Comparison of ENCODE assay signal across 17 mouse cellular contexts in the genomic region with DNA sequence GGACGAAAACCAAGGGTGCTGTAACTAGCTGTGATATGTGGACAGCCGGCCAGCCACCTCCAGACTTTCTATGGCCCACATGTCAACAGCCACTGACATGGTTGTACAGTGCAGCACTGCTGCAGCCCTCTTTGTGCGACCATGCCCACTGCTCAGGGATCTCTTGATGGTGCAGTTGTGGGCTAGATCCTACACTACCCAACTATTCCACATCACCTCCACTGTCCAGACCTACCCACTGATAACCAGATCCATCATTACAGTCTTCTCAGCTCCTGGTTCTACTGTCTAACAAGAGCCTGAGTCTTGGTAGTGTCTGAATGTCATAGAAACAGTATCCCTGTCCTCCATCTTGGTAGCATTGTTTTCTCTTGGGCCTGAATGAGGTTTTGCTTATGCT.
DNase-seq lines count a peak whose midpoint lies in the region; ATAC-seq and TF ChIP-seq lines count a peak whose summit lies in the region.
"Had no signal": no experiment of that assay in that cellular context is flagged by ENCODE, and none has a peak within 500 bp of the region (broad histone marks: within the 10 kb centered on the region; RNA-seq: fewer than 3 reads in every experiment).

No protein-coding gene starts in this region.

- no peak for TF ChIP-seq CTCF in midbrain, postnatal 0 days (IDR thresholded peaks at IDR 0.05)

- no peaks in the 10 kb centered on the region for H3K36me3 ChIP-seq in kidney, embryonic 15.5 days
- H3K36me3 ChIP-seq in forebrain, embryonic 14.5 days (ENCODE audit: control insufficient read depth, insufficient read depth, low read length): no peaks in the 10 kb centered on the region
- H3K36me3 ChIP-seq in forebrain, embryonic 16.5 days (ENCODE audit: control insufficient read depth, insufficient read depth): no peaks in the 10 kb centered on the region
- H3K36me3 ChIP-seq in midbrain, postnatal 0 days (ENCODE audit: insufficient read depth, low read length): no peaks in the 10 kb centered on the region
- H3K36me3 ChIP-seq: embryonic facial prominence, embryonic 15.5 days; heart, embryonic 15.5 days; limb, embryonic 15.5 days; liver, embryonic 15.5 days had no signal

- no peak for DNase-seq in kidney, postnatal 10 days
- DNase-seq in forebrain, embryonic 14.5 days (ENCODE audit: low spot score): no peak
- DNase-seq in midbrain, postnatal 0 days (ENCODE audit: low spot score): no peak
- no peak for DNase-seq in testis, postnatal 10 days (ENCODE audit: low spot score)
- DNase-seq in adrenal gland, adult 18-20 months (ENCODE audit: low spot score in 2 of 2): no peak
- DNase-seq: adrenal gland, adult 2 months; cerebellum, adult 9-10 months; gastrocnemius, postnatal 36 days; heart, postnatal 4 days; lung, postnatal 10 days had no signal

- H3K4me1 ChIP-seq in kidney, embryonic 15.5 days: peaks cover 7% of the 10 kb centered on the region; the same call in 1 of the 2 replicates
- peaks cover 10% of the 10 kb centered on the region for H3K4me1 ChIP-seq in forebrain, embryonic 14.5 days (ENCODE audit: control insufficient read depth, insufficient read depth, low read length)
- peaks cover 8% of the 10 kb centered on the region for H3K4me1 ChIP-seq in forebrain, embryonic 16.5 days (replicated peaks; ENCODE audit: control insufficient read depth, insufficient read depth, low read length)
- peaks cover 19% of the 10 kb centered on the region for H3K4me1 ChIP-seq in midbrain, postnatal 0 days (ENCODE audit: insufficient read depth, low read length)
- H3K4me1 ChIP-seq: embryonic facial prominence, embryonic 15.5 days; heart, embryonic 15.5 days; limb, embryonic 15.5 days had no signal

- no peaks in the 10 kb centered on the region for H3K9me3 ChIP-seq in kidney, embryonic 15.5 days (replicated peaks)
- H3K9me3 ChIP-seq in forebrain, embryonic 14.5 days (replicated peaks; ENCODE audit: control insufficient read depth, low read length): no peaks in the 10 kb centered on the region
- H3K9me3 ChIP-seq in forebrain, embryonic 16.5 days (ENCODE audit: control insufficient read depth, low read length): no peaks in the 10 kb centered on the region
- no peaks in the 10 kb centered on the region for H3K9me3 ChIP-seq in midbrain, postnatal 0 days (ENCODE audit: low read length)
- H3K9me3 ChIP-seq: embryonic facial prominence, embryonic 15.5 days; heart, embryonic 15.5 days; limb, embryonic 15.5 days; liver, embryonic 15.5 days had no signal

- WGBS in kidney, embryonic 15.5 days: 74% methylated on average over 3 of the region's 3 CpGs
- WGBS in forebrain, embryonic 14.5 days: 89% methylated on average over 3 of the region's 3 CpGs
- WGBS in forebrain, embryonic 16.5 days: 85% methylated on average over 3 of the region's 3 CpGs
- WGBS in midbrain, postnatal 0 days: 95% methylated on average over 3 of the region's 3 CpGs

- ATAC-seq in kidney, embryonic 15.5 days (replicated peaks; ENCODE audit: low FRiP score): 0 out of 2 replicates have a peak, but pooled peaks have one; percentile 19
- ATAC-seq in forebrain, embryonic 14.5 days: peak; percentile 19; the same call in 1 of the 2 replicates
- peak; percentile 14 for ATAC-seq in forebrain, embryonic 16.5 days
- peak; percentile 28; the same call in 1 of the 2 replicates for ATAC-seq in midbrain, postnatal 0 days (ENCODE audit: low FRiP score)
- ATAC-seq: intestine, embryonic 16.5 days had no signal

- H3K27me3 ChIP-seq in kidney, embryonic 15.5 days: no peaks in the 10 kb centered on the region
- no peaks in the 10 kb centered on the region for H3K27me3 ChIP-seq in forebrain, embryonic 14.5 days (replicated peaks; ENCODE audit: control insufficient read depth, insufficient read depth, low read length)
- no peaks in the 10 kb centered on the region for H3K27me3 ChIP-seq in forebrain, embryonic 16.5 days (replicated peaks; ENCODE audit: control insufficient read depth, insufficient read depth, low read length)
- no peaks in the 10 kb centered on the region for H3K27me3 ChIP-seq in midbrain, postnatal 0 days (ENCODE audit: insufficient read depth, low read length)
- H3K27me3 ChIP-seq: embryonic facial prominence, embryonic 15.5 days; heart, embryonic 15.5 days; limb, embryonic 15.5 days had no signal

- no peak overlapping the region for H3K9ac ChIP-seq in kidney, embryonic 15.5 days
- H3K9ac ChIP-seq in forebrain, embryonic 14.5 days (ENCODE audit: low read length): no peak overlapping the region
- no peak overlapping the region for H3K9ac ChIP-seq in forebrain, embryonic 16.5 days (replicated peaks; ENCODE audit: low read depth, low read length)
- H3K9ac ChIP-seq in midbrain, postnatal 0 days (replicated peaks; ENCODE audit: low read length, poor library complexity, severe bottlenecking): no peak overlapping the region
- H3K9ac ChIP-seq: embryonic facial prominence, embryonic 15.5 days; heart, embryonic 15.5 days; limb, embryonic 15.5 days; liver, embryonic 15.5 days had no signal

- H3K4me3 ChIP-seq in kidney, embryonic 15.5 days (replicated peaks): no peak overlapping the region
- H3K4me3 ChIP-seq in forebrain, embryonic 14.5 days (ENCODE audit: low read depth, low read length): no peak overlapping the region
- no peak overlapping the region for H3K4me3 ChIP-seq in forebrain, embryonic 16.5 days (replicated peaks; ENCODE audit: low read length)
- no peak overlapping the region for H3K4me3 ChIP-seq in midbrain, postnatal 0 days (ENCODE audit: low read depth, low read length)
- H3K4me3 ChIP-seq: embryonic facial prominence, embryonic 15.5 days; heart, embryonic 15.5 days; limb, embryonic 15.5 days; liver, embryonic 15.5 days had no signal

- H3K4me2 ChIP-seq in kidney, embryonic 15.5 days: no peak overlapping the region
- no peak overlapping the region for H3K4me2 ChIP-seq in forebrain, embryonic 14.5 days (ENCODE audit: low read length)
- no peak overlapping the region for H3K4me2 ChIP-seq in forebrain, embryonic 16.5 days (ENCODE audit: low read length)
- no peak overlapping the region for H3K4me2 ChIP-seq in midbrain, postnatal 0 days (ENCODE audit: low read depth, low read length, poor library complexity, severe bottlenecking)
- H3K4me2 ChIP-seq: embryonic facial prominence, embryonic 15.5 days; heart, embryonic 15.5 days; limb, embryonic 15.5 days; liver, embryonic 15.5 days had no signal

- no peak overlapping the region for H3K27ac ChIP-seq in kidney, embryonic 15.5 days
- peak overlapping the region; percentile 77; the same call in 1 of the 2 replicates for H3K27ac ChIP-seq in forebrain, embryonic 14.5 days (ENCODE audit: low read depth, low read length)
- peak overlapping the region; percentile 57; the same call in 1 of the 2 replicates for H3K27ac ChIP-seq in forebrain, embryonic 16.5 days (ENCODE audit: low read length)
- H3K27ac ChIP-seq in midbrain, postnatal 0 days (ENCODE audit: low read depth, low read length): peak overlapping the region; percentile 83
- H3K27ac ChIP-seq: embryonic facial prominence, embryonic 15.5 days; heart, embryonic 15.5 days; limb, embryonic 15.5 days; liver, embryonic 15.5 days had no signal
